Comparison of ENCODE assay signal across 17 mouse cellular contexts in genomic region chr13:111946271-111946670, GRCm38 (mm10).
"Had no signal": no experiment of that assay in that cellular context is flagged by ENCODE, and none has a peak within 500 bp of the region (broad histone marks: within the 10 kb centered on the region; RNA-seq: fewer than 3 reads in every experiment).

No protein-coding gene starts in this region.

- H3K27ac ChIP-seq: gastrocnemius, adult 2 months; heart, embryonic 10.5 days; hindbrain, embryonic 13.5 days; hindbrain, embryonic 15.5 days; hindbrain, postnatal 0 days; layer of hippocampus, adult 2 months; left cerebral cortex, adult 2 months; limb, embryonic 10.5 days; limb, embryonic 12.5 days; liver, embryonic 13.5 days had no signal

- H3K27me3 ChIP-seq: heart, embryonic 12.5 days; hindbrain, embryonic 15.5 days had no signal

- H3K9ac ChIP-seq: heart, embryonic 12.5 days; hindbrain, embryonic 13.5 days; hindbrain, embryonic 15.5 days; limb, embryonic 12.5 days; liver, embryonic 13.5 days had no signal

- H3K4me2 ChIP-seq: heart, embryonic 12.5 days; hindbrain, embryonic 13.5 days; hindbrain, embryonic 15.5 days; limb, embryonic 12.5 days; liver, embryonic 11.5 days; liver, embryonic 13.5 days had no signal

- H3K9me3 ChIP-seq: heart, embryonic 10.5 days; heart, embryonic 12.5 days; hindbrain, embryonic 13.5 days; hindbrain, embryonic 15.5 days; limb, embryonic 10.5 days; liver, embryonic 13.5 days had no signal

- H3K36me3 ChIP-seq: heart, embryonic 10.5 days; heart, embryonic 12.5 days; hindbrain, embryonic 13.5 days; hindbrain, embryonic 15.5 days; limb, embryonic 10.5 days; limb, embryonic 12.5 days; liver, embryonic 13.5 days had no signal

- DNase-seq: gastrocnemius, postnatal 10 days; kidney, adult 11 months; kidney, postnatal 10 days; kidney, postnatal 4 days; liver; liver, embryonic 13.5 days had no signal

- H3K4me3 ChIP-seq: gastrocnemius, adult 2 months; heart, embryonic 10.5 days; heart, embryonic 12.5 days; hindbrain, embryonic 13.5 days; hindbrain, embryonic 15.5 days; layer of hippocampus, adult 2 months; left cerebral cortex, adult 2 months; limb, embryonic 10.5 days; limb, embryonic 12.5 days; liver, embryonic 13.5 days had no signal
